Mouse (Mus musculus) embryonic fibroblast, embryonic 13.5 days (primary cell): ENCODE results near the gene Lck.

ENCODE experiments used
- CTCF ChIP-seq: IDR thresholded peaks from 2 replicates; pipeline ENCODE4 v1.5.1; 2011; ENCODE audit warnings: mild to moderate bottlenecking, control low read depth, low read length, moderate library complexity, borderline replicate concordance; ENCODE audit not compliant: insufficient read depth
- POLR2A ChIP-seq: IDR thresholded peaks from 2 replicates; pipeline ENCODE4 v1.6.1; 2011; ENCODE audit warnings: low read depth, mild to moderate bottlenecking, control low read depth, low read length, moderate library complexity

DNA sequence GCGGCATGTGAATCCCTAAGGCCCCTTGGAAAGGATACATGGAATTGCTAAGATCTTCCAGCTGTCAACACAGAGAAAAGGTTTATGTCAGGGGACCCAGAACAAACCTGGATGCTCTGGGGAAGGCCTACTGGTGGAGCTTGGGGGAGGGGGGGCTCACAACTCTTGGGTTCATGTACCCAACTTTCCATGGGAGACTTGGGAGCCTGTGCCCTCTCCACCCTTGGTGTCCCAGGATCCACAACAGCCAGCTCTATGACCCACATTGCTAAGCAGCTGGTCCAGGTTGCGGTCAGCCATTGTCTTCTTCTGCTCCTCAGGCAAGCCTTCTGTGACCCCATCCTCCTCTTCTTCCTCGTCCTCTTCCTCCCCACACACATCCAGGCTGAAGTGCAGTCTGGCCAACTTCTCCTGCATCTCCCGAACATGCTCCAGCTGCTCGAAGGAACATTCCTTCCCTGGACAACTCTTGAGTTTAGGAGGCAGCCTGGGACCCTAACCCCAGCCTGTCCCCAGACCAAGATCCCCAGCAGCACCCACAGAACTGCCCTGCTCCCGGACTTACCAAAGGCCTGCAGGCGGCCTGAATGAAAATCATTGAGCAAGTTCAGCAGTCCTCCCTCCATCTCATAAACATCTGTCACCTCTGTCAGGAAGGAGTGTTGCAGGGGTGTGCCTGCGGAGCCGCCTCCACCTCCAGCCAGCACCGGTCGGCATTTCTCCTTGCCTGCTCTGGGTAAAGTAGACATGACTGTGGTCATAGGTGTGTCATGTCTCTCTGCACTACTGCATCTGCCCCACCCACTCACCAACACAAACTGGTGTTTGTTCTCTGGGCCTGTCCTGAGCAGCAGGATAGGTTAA lies 47.2 kb upstream of the Lck start:
- TF ChIP-seq CTCF (no peak), POLR2A (no peak)
